Mouse (Mus musculus) cerebellum, adult 2 months (tissue): ENCODE measurements at regions not wholly inside any gene's neighbourhood (a gene's known extent, or its start where the extent isn't known, plus 50 kb on each side); places are given as distances from the start of the nearest gene placed in this dataset.

ENCODE experiments used
- CTCF ChIP-seq: fragments of 200-500 bp; IDR thresholded peaks from 2 replicates; pipeline ENCODE4 v1.5.1; 2011; ENCODE audit warnings: low read depth, mild to moderate bottlenecking, control low read depth, low read length, moderate library complexity, borderline replicate concordance; ENCODE audit not compliant: insufficient read depth
- POLR2A ChIP-seq: fragments of 200-500 bp; IDR thresholded peaks from 2 replicates; pipeline ENCODE4 v1.6.1; 2011; ENCODE audit warnings: low read length, control low read depth, borderline replicate concordance; ENCODE audit not compliant: insufficient read depth

GRCm38 (mm10) chr4:125191680-125192079 lies 64.0 kb upstream of the Zc3h12a start:
- TF ChIP-seq CTCF = no peak
- TF ChIP-seq POLR2A = no peak
